Mouse (Mus musculus) ES-E14 (cell line): ENCODE data around the gene Wars.

ENCODE experiments used
- CHD2 ChIP-seq: IDR thresholded peaks from 2 replicates; pipeline ENCODE4 v1.6.1; 2014; ENCODE audit warnings: mild to moderate bottlenecking, low read depth, low read length, inconsistent platforms
- HCFC1 ChIP-seq: IDR thresholded peaks from 2 replicates; pipeline ENCODE4 v1.6.1; 2012; ENCODE audit warnings: low read length, inconsistent platforms, borderline replicate concordance; ENCODE audit not compliant: insufficient read depth
- ZNF384 ChIP-seq: IDR thresholded peaks from 2 replicates; pipeline ENCODE4 v1.6.1; 2012; ENCODE audit warnings: low read depth, low read length, inconsistent platforms

GRCm38 (mm10) chr12:108836722-108837121 lies 57.3 kb downstream of the Wars start:
- TF ChIP-seq CHD2, result no peak
- no peak for TF ChIP-seq HCFC1
- TF ChIP-seq ZNF384, result no peak
